Mouse (Mus musculus) c-Kit-positive CD71-positive TER-119-negative erythroid progenitor cells, embryonic 14.5 days (primary cell): ENCODE data around the gene Zbtb20.
"Not testable (repeated sequence)": the region's sequence is repeated elsewhere in the genome, so short reads cannot be mapped to it uniquely, and the experiment has no call there.

Experiments
- DNase-seq: peaks from one replicate; pipeline ENCODE4 v3.0.0-alpha.2; 2013; ENCODE audit warnings: low read depth

Zbtb20 gene

GRCm38 (mm10) chr16:42910716-42911115 is 35.0 kb downstream of the Zbtb20 start:
- no peak for DNase-seq

DNA sequence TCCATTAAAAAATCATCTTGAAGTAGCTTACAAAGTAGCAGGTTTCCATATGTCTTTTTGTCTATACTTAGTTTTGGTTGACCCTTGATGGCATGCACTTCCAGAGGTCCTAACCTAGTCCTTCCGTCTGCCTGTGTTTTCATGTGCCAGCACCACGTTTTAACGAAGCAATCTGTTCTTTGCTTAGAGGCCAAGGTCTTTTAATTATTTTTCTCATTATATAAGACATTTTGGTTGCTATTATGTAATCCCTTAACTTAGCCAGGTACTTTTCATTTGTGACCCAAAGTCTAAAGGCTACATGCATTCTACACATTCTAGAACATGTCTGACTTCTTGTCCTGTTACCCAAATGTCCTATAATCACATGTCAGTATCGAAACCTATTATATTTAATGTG is 35.6 kb downstream of the Zbtb20 start:
- DNase-seq: no peak

DNA sequence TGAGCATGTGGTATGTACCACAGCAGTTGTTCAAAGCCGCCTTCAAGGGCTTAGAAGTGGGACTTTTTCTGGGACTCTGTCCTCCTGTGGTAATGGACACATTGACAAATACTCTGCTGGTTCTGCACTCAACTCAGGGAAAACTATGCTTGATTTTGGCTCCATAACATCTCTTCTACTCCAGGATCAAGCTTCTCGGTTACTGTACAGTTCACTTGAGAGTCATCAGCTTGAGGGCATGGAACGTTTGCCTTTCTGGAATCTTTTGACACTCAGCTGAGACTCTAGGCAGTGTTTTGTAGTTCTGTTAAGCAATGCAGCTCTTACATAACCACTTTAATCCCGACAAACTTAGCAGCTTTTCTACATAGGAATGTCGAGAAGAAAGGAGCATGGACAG is 36.1 kb downstream of the Zbtb20 start:
- DNase-seq: no peak

- DNase-seq: no peak
Measured at GRCm38 (mm10) chr16:42913291-42913690, 37.6 kb downstream of the Zbtb20 start.

DNA sequence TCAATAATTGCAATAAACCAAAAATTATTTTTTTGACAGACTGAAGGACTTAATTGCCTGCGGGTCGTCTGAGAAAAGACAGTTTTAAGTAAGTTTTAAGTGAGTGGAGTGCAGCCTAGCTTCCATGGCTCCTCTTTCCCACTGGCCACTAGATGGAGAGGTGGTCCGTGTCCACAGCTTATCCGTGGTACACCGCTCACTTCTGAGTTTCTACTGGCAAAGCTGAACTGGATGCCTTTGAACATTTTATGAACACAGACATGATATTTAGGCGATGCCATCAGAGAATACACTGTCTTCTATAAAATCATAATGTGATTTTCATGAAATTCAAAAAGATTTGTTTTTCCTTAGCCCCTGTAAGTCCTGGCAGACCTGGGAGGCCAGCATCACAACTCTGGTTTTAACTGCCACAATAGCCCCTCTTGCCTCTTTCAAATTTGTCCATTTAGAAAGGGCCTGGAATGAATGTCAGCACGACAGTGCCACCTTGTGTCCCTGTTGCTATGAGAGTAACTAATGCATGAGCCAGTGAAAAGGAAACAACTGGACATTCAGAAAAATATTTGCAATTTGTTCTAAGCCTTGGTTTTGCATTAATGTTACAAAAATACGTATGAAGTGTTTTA is 38.9 kb downstream of the Zbtb20 start:
- peak; percentile 6 for DNase-seq

DNA sequence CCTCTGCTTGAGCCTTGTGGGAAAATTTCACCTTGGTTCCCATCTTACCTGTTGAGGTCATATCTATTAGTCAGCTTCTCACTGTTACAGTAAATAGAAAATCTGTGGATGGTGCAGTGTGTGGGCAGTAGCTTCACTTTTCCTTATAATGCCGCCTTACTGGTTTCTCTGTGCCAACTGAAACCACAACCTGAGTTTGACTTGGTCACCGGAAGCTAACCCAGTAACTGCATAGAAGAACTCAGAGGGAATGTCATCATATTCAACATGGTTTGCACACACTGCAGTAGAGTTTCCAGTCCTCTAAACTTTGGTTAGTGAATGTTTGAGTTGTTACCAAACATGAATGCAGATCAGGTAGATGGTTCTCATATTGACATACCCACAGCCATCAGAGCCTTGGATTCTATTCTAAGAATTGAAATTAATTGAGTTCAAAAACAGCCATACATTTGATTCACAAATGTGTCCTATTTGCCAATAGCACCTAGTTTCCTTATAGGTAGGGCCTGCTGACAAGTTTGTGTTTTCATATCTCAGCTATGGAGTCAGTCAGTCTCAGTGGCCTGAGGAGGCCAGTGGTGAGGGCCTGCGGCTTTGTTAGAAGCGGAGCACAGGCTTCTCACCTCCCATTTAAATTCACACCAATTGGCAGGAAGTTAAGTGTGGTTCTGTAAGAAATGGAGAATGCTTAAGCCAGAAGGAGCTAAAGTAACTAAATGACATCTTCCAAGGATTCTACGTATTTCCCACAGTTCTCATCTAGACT is 44.5 kb downstream of the Zbtb20 start:
- DNase-seq: no peak

- DNase-seq: no peak
Measured at GRCm38 (mm10) chr16:42921436-42921835, 45.8 kb downstream of the Zbtb20 start.

GRCm38 (mm10) chr16:42938211-42938610 is 62.5 kb downstream of the Zbtb20 start:
- DNase-seq: no peak

DNA sequence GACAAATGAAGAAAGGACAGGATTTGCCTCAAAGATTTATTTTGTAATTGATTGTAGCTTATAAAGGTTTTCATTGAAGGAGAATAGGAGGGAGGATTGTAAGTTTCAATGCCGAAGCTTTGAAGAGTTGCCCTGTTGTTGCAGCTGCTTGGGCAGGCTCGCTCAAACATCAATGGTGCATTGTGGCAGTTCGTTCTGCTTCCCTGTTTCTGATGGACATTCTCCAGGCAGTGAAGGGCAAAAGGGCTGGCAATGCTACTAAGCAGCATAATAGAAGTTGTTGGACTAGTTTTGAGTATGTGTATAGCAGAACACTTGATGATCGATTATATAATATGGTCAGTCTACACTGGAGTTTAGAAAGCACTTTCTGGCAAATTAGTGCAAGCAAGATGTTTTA is 71.3 kb downstream of the Zbtb20 start:
- no peak for DNase-seq

DNA sequence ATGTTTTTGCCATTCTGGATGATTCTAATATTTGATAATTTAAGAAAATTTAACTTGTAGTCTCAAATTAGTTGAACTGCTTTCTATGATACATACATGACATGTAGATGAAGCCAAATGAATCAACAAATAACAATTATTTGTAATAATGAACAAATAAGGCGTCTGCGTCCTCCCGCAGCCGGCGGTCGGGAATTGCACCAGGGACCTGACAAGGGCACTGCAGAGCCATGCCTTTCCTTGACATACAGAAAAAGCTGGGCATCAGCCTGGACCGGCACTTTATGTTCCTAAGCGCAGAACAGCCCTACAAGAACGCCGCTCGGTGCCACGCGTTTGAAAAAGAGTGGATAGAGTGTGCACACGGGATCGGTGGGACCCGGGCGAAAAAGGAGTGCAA is 79.7 kb downstream of the Zbtb20 start:
- DNase-seq: not testable (repeated sequence)

DNA sequence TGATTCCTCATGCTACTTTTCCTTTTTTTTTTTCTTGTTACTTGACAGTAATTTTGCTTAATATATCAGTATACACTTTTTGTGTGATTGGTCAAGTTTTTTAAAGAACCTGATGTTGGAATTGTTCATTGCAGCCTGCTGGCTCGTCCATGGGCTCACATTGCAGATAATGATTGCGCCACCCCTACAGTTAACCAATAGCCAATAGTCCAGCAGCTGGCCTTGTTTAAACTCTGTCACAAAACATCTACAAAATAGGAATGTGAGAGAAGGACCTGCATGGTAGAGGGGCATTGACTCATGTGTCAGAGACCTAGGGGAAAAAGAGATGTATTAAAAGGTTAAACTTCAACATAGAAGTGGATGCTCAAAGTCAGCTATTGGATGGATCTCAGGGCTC is 97.2 kb downstream of the Zbtb20 start:
- DNase-seq: no peak

GRCm38 (mm10) chr16:42998896-42999295 is 123.2 kb downstream of the Zbtb20 start:
- no peak for DNase-seq

GRCm38 (mm10) chr16:43026351-43026750 is 150.7 kb downstream of the Zbtb20 start:
- DNase-seq: no peak

- no peak for DNase-seq
Measured at GRCm38 (mm10) chr16:43029243-43029642, 153.6 kb downstream of the Zbtb20 start.

DNA sequence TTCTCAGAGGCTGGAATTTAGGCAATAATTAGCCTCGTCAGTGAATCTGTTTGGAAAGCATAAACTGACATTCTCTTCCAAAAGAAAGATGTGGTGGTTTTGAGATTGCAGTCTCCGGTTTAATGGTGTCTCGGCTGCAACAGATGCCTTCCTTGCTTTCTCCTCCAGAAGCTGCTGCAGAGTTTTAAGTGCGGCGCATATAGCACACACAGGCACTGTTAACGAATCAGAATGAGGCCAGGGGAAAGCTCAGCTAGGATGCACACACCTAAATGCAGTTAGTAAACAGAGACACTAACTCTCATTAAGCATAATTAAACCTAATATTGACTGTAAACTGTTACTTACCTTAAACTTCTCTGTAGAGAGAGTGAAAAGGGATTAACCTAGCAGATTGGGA is 160.0 kb downstream of the Zbtb20 start:
- DNase-seq: no peak

GRCm38 (mm10) chr16:43036510-43036909 is 160.8 kb downstream of the Zbtb20 start:
- no peak for DNase-seq

DNA sequence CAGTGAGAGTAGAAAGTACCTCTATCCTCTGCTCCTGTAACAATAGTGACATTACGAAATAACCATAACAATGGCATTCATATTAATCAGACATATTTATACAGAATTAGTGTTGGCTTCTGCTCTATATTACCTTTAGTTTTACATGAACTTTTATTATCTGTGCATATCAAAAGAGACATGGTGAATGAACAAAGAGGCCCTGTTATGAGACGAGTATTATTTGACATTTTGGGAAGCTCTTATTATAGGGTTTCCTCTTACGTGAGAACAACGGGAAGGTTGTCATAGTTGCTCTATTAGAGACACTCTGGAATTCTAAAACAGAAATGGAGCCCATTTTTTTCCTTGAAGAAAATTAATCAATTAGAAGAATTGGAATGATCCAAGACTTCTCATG is 161.6 kb downstream of the Zbtb20 start:
- DNase-seq: no peak

- no peak for DNase-seq
Measured at GRCm38 (mm10) chr16:43045611-43046010, 169.9 kb downstream of the Zbtb20 start.

DNA sequence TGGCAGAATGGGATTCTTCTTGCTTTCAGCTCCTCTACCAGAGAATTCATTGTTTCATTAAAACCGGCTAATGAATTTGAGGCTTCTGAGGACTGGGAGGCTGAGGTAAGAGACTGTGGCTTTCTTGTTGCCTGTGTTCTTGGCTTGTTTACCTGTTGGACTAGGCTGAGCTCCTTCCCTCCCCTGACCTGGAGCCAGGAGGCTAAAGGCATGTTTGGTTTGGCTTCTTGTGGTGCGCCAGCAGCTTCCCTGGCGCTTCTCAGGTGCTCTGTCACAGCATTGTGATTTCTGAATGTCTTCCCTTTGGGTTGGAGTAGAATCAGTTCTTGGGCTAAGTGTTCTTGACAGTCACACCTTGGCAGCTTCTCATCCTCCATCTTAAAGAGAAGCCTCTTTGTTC is 171.0 kb downstream of the Zbtb20 start:
- DNase-seq: no peak

DNA sequence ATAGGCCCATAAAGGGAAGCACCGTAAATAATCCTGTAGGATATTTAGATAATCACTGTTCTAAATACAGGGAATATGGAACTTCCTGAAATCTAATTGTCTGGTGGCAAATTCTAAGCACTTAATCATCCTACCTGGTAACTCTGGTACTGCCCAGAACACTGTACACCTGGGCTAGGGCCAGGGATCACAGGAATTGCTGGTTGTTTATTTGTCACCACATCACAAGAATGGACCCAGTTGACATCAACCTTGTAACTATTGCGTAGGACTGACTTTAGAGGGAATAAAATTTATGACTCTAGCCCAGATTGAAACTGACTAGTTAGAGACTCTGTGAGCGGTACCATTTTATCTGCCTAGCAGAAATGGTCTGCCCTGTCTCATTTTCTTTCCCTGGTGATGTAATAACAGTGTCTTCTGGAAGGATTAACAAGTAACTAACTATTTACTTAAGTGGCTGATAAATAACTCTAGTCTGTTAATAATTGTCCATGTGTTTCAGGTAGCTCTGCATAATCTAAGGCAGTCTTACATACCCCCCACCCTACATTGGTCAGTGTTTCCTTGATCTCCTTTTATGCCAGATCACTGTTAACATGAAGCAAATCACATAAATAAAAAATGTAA is 194.1 kb downstream of the Zbtb20 start:
- DNase-seq: no peak

DNA sequence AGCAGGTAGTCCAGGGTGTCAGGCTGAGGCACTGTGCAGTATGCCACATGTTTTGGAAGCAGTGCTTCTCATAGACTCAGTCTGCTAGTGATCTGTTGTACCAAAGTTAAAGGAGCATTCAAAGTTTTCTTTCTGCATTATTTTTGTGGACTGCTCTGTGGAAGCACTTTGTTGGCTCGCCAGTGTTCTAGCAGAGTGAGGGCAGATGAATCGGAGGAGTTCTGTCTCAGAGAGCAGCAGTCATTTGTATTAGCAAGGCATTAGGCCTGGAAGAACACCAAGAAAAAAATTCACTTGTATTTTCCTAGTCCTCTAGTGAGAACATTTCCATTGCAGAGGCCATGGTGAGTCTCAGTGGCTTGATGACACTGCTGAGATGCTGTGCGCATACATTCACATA is 196.2 kb downstream of the Zbtb20 start:
- no peak for DNase-seq

DNA sequence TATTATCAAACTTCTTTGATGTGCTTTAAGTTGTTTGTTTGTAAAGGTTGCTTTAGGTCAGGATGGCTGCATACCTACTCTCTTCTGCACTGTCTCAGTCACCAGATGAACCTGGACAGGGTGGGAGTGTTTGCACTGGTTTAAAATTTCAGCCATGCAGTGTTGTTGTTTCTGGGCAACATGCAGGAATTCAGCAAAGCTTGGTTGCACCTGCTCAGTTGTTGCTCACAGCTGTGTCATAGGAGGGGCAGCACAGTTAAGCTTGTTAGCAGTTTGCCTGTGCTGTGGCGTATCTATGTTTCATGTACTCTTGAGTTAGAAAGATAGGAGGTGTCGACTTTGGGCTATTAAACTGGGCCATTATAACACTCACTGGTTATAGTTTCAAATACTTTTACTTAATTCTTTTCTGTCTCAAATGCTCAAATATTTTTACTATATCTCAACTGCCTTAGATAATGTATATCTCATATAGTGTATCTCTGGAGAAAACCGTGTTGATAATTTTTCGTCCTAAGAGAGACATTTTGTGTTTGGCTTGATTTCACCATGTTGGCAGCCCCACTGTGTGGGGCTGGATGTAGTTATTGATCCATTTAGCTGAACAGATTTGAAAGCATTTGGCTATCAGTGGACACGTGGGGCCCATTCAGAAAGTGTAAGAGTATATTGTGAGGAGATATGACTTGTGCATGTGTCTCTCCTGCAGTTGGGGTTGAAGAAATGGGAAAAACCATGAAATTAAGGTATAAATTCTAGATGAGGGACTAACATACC is 197.3 kb downstream of the Zbtb20 start:
- DNase-seq: no peak

DNA sequence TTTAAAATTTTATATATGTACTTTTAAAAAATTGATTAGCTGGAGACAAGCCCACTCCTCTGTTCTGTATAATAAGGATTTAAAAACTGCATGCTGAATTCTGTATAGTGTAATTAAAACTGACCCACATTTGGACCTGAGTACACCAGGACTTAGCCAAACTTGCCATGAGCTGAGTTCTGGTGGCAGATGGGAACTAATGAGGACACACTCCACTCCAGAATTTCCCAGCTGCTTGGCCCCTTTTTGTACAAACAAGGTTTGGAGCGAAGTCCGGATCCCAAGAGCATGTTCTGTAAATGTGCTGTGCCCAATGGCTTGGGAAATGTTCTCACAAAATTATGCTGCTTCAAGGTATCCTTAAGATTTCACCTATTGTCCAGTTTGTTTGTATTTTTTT is 204.7 kb downstream of the Zbtb20 start:
- DNase-seq: no peak
